Mouse (Mus musculus) spleen, adult 2 months (tissue): ENCODE results near the gene Ppp2r5a.

Experiments
- CTCF ChIP-seq: fragments of 200-500 bp; IDR thresholded peaks from 2 replicates; pipeline ENCODE4 v1.5.1; 2011; ENCODE audit warnings: mild to moderate bottlenecking, inconsistent platforms; ENCODE audit not compliant: insufficient read depth, insufficient read length, insufficient replicate concordance; ENCODE audit errors: extremely low read depth
- POLR2A ChIP-seq: fragments of 200-500 bp; IDR thresholded peaks from 2 replicates; pipeline ENCODE4 v1.6.1; 2011; ENCODE audit warnings: low read depth, low read length, inconsistent platforms

DNA sequence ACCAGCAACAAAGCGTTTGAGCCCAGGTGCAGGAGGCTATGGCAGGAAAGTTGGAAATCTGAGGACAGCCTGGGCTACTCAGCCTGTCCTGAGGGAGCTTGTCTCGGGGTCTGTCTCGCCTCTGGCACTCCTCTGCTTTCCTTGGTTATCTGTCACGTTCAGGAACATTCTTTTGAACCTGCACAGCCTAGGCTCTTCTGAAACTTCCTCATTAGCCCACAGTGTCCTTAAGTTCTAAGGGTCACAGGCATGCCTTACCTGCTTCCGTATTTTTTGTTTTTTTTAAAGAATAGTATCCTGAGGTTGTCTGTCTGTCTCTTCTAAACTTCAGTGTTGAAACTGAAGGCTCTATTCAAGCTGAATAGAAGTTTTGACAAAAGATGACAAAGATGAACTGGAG, at the start of gene Ppp2r5a:
- TF ChIP-seq CTCF (no peak), POLR2A (no peak)
